Mouse (Mus musculus): Measurements from ENCODE around the gene Abca15.
"Not testable (repeated sequence)": the region's sequence is repeated elsewhere in the genome, so short reads cannot be mapped to it uniquely, and the experiment has no call there.

Abca15 gene

GRCm38 (mm10) chr7:120328087-120328793 is at the start of gene Abca15:
TSS of gene Abca15 (plus strand) at chr7:120328670.
- peak; percentile 31 to 33 for DNase-seq (ENCODE audit: low spot score in 2 of 2)

- DNase-seq (ENCODE audit: low spot score in 2 of 2): no peak
These were observed 43.2 kb upstream of the Abca15 start for GRCm38 (mm10) chr7:120285286-120285685.

GRCm38 (mm10) chr7:120316086-120316485 is 12.4 kb upstream of the Abca15 start:
- peak; percentile 52 to 56 for DNase-seq (ENCODE audit: low spot score in 2 of 2)

GRCm38 (mm10) chr7:120322963-120323362 is 5.5 kb upstream of the Abca15 start:
- DNase-seq (ENCODE audit: low spot score in 2 of 2): no peak

- DNase-seq (ENCODE audit: low spot score in 2 of 2): not testable (repeated sequence)
These were observed 2.6 kb upstream of the Abca15 start for GRCm38 (mm10) chr7:120325911-120326310.

DNA sequence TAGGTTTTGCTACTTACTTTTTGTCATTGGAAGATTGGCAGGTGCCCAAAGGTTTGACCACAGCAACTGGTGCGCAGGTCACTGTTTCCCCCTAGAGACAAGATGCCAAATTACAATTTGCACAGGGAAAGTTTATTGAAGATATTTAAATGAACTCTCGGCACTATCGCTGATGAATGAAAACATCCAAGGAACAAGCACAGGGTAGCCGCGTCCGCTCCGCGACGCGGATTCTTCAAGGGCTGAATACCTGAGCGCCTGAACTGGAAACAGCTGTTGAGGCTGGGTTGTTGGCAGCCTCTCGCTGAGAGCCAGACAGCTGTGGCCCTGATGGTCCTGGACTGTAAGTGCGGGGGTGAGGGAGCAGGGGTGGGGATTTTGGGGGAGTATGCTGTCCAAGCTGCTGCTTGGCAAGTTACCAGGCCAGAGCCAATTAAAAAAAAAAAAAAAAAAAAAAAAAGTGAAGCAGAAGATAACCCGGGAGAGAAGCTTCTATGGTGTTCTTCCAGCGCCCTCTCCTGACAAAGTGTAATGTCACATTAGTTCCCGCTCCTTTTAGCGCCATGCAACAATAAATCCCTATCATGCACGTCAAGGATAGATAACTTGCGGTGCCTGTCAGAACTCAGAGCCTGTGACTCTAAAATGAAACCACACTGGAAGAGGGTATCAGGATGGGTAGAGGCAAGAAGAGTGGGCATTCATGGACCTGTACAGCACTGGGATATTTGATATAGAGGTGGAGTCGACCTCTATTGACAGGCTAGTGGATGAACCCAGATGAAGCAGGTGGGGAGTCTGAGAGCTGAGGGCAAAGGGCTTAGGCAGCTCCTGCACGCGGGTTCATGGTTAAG is 1.0 kb upstream of the Abca15 start:
- DNase-seq (ENCODE audit: low spot score in 2 of 2): peak; percentile 49 to 62

GRCm38 (mm10) chr7:120361159-120361558 is 32.7 kb downstream of the Abca15 start:
- no peak for DNase-seq (ENCODE audit: low spot score in 2 of 2)

DNA sequence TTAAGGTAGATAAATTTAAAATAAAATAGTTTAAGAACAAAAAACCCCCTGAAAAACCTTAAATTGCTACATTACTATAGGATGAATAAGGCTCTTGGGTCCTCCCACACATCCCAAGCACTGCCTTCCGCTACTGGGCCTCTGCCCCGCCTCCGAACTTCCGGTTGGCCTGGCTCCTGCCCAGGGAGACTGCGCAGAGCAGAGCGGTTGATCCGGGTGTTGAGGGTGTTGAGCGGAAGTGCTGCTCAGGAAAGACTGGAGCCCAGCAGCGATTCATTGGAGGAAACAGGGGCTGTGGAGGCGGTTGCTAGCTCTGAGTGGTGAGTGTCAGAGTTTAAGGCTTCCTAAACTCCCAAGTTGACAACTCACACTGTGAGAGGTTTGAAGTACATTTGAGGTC is 81.0 kb downstream of the Abca15 start, which contains the start of gene Abca16:
TSS of gene Abca16 (plus strand) at position 201 of the 400 bp plus-strand sequence.
- DNase-seq (ENCODE audit: low spot score in 2 of 2): no peak

DNA sequence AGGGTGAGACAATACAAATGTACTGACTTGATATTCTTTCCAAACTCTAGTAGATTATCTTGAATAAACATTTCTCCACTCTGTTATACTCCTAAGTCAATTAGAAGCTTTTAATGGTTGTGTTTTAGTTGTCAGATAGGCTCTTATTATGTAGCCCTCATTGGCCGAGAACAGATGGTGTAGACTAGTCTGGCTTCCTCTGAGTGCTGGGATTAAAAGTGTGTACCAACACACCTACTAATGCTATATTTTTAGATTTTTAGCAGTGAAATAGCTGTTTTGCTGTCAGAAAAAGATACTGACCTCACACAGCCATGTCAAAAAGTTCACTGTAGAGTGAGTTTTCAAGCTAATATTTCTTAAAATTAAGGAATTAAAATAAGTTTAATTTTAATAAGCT is 83.9 kb downstream of the Abca15 start:
- DNase-seq (ENCODE audit: low spot score in 2 of 2): no peak

GRCm38 (mm10) chr7:120426625-120427024 is 98.2 kb downstream of the Abca15 start:
- DNase-seq (ENCODE audit: low spot score in 2 of 2): no peak

GRCm38 (mm10) chr7:120431464-120431863 is 103.0 kb downstream of the Abca15 start:
- DNase-seq (ENCODE audit: low spot score in 2 of 2): no peak

All from right cerebral cortex, postnatal 10 days (tissue).